Mouse (Mus musculus) intestine, embryonic 14.5 days (tissue): ENCODE measurements around the gene Clec2e. TPM values are rescaled to one million over a fixed set of nuclear protein-coding genes. Genes with fewer than 3 reads are reported as not detected.
"Not testable (repeated sequence)": the region's sequence is repeated elsewhere in the genome, so short reads cannot be mapped to it uniquely, and the experiment has no call there.

Experiments
- ATAC-seq: fragments of 200-750 bp; cut with Nextera tagmentation; replicated peaks from 2 replicates; pipeline ENCODE4 v1.8.0; 2017; ENCODE audit warnings: low read depth, moderate number of reproducible peaks, moderate TSS enrichment, moderate library complexity; ENCODE audit not compliant: low FRiP score, low TSS enrichment
- DNase-seq: peaks from one replicate; pipeline ENCODE4 v3.0.0-alpha.2; 2018; ENCODE audit warnings: low spot score
- H3K27ac ChIP-seq: fragments of 300-500 bp; sonication (generic); 2 replicates; pipeline ENCODE4 v1.5.1; 2014; ENCODE audit warnings: low read depth, mild to moderate bottlenecking, control low read depth
- H3K27me3 ChIP-seq: fragments of 300-500 bp; sonication (generic); replicated peaks from 2 replicates; pipeline ENCODE4 v1.6.1; 2014; ENCODE audit warnings: low read length, control low read depth; ENCODE audit not compliant: control insufficient read depth, insufficient read depth
- H3K36me3 ChIP-seq: fragments of 300-500 bp; sonication (generic); 2 replicates; pipeline ENCODE4 v1.6.1; 2014; ENCODE audit warnings: low read length, control low read depth; ENCODE audit not compliant: control insufficient read depth, insufficient read depth
- H3K4me1 ChIP-seq: fragments of 300-500 bp; sonication (generic); replicated peaks from 2 replicates; pipeline ENCODE4 v1.6.1; 2014; ENCODE audit warnings: low read length, control low read depth, mixed read lengths; ENCODE audit not compliant: control insufficient read depth, insufficient read depth
- H3K4me2 ChIP-seq: fragments of 300-500 bp; sonication (generic); 2 replicates; pipeline ENCODE4 v1.6.1; 2014; ENCODE audit warnings: low read length
- H3K4me3 ChIP-seq: fragments of 300-500 bp; sonication (generic); 2 replicates; pipeline ENCODE4 v1.5.1; 2014; ENCODE audit warnings: low read depth, low read length, control low read depth, mixed read lengths
- H3K9ac ChIP-seq: fragments of 300-500 bp; sonication (generic); 2 replicates; pipeline ENCODE4 v1.6.1; 2014; ENCODE audit warnings: mild to moderate bottlenecking, low read length
- H3K9me3 ChIP-seq: fragments of 300-500 bp; sonication (generic); 2 replicates; pipeline ENCODE4 v1.6.1; 2016; ENCODE audit warnings: low read length, control low read depth; ENCODE audit not compliant: control insufficient read depth
- WGBS: fragments of 180-500 bp; shearing (Covaris S2); extraction: QIAGEN DNeasy Blood & Tissue Kit; methylation state at CpG from one replicate; pipeline ENCODE4 v1.1.7; 2014; 5-methylcytosine and 5-hydroxymethylcytosine counted together
- polyA plus RNA-seq: library from polyadenylated mRNA; unstranded; fragments of >200 nt; fragmentation: Nextera tagmentation; extraction: Ambion mirVana; gene quantifications from 2 replicates; pipeline ENCODE4 v1.2.1, GENCODE M21; 2014

Gene Clec2e
- polyA plus RNA-seq, 1 experiment from 2014 or later, result 0.68 TPM

GRCm38 (mm10) chr6:129112526-129112925 lies 11.8 kb upstream of the Clec2e start:
- no peaks in the 10 kb centered on the region; the same call in 1 of the 2 replicates for H3K4me1 ChIP-seq
- no peak overlapping the region for H3K4me3 ChIP-seq
- no peak for DNase-seq
- 56% methylated on average over 1 of the region's 1 CpGs for WGBS
- ATAC-seq, result no peak
- no peaks in the 10 kb centered on the region for H3K27me3 ChIP-seq
- no peak overlapping the region for H3K27ac ChIP-seq
- no peaks in the 10 kb centered on the region for H3K36me3 ChIP-seq
- no peak overlapping the region for H3K9ac ChIP-seq
- no peak overlapping the region for H3K4me2 ChIP-seq
- H3K9me3 ChIP-seq, result no peaks in the 10 kb centered on the region

DNA sequence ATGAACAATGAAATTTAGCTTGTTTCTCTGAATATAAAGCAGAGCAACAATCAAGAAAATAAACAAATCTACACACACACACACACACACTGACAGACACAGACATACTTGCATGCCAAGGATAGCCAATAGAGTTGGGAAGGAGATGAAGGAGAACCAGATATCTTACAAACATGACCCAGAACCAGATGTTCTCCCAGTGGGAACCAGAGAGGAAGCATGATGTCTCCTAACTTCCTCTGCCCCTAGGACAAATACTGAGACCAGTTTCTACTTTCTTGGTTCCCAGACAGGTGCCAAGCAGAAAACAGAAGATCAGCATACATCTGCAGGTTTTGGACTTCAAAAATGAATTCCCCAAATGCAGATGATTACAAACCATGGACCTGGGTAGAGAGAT lies 7.2 kb upstream of the Clec2e start:
- H3K9ac ChIP-seq, result no peak overlapping the region
- no peaks in the 10 kb centered on the region for H3K9me3 ChIP-seq
- H3K4me2 ChIP-seq, result no peak overlapping the region
- H3K36me3 ChIP-seq, result no peaks in the 10 kb centered on the region
- ATAC-seq (no peak), DNase-seq (no peak)
- H3K4me3 ChIP-seq, result no peak overlapping the region
- H3K27ac ChIP-seq, result no peak overlapping the region
- no peaks in the 10 kb centered on the region for H3K4me1 ChIP-seq
- no peaks in the 10 kb centered on the region for H3K27me3 ChIP-seq

DNA sequence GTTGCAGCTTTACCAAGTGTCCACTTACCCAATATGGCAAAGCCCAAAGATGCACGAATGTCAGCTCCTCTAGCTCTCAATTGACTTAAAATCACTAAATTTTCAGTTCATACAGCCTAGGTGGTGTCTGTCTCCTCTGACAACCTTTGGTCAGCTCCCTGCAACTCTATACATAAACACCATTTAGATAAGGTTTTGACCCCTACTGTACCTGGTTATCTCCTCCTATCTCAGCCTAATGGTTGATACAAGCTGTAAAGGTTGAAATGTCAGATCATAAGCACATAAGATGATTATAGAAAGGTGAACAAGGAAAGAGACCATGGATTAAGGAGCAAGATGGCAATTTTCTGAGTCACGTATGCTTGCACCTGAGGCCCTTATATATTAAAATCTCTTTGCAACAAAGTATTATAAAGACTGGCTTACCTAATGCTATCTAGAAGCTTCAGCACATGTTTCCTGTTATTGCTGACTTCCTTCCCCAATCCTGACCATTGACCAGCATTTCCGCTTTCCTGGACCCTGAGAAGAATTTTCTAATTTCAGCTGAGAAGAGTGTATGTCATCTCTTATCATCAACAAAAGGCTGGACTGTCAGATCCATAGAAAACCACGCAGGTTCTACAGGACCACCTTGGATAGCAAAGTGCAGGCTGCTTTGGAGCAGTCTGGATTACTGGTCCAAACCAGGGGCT lies 2.3 kb upstream of the Clec2e start:
- no peaks in the 10 kb centered on the region for H3K4me1 ChIP-seq
- ATAC-seq (no peak), DNase-seq (no peak)
- no peak overlapping the region for H3K9ac ChIP-seq
- H3K9me3 ChIP-seq, result no peaks in the 10 kb centered on the region
- H3K4me3 ChIP-seq, result no peak overlapping the region
- no peaks in the 10 kb centered on the region for H3K27me3 ChIP-seq
- H3K27ac ChIP-seq, result no peak overlapping the region
- WGBS, result 77% methylated on average over 4 of the region's 4 CpGs
- H3K36me3 ChIP-seq, result no peaks in the 10 kb centered on the region
- no peak overlapping the region for H3K4me2 ChIP-seq

GRCm38 (mm10) chr6:129101604-129102003 lies 891 bp upstream of the Clec2e start:
- Histone ChIP-seq H3K4me2 (no peak overlapping the region), H3K4me3 (no peak overlapping the region), H3K27me3 (no peaks in the 10 kb centered on the region), H3K36me3 (no peaks in the 10 kb centered on the region), H3K4me1 (no peaks in the 10 kb centered on the region), H3K9ac (no peak overlapping the region), H3K27ac (no peak overlapping the region), H3K9me3 (no peaks in the 10 kb centered on the region)
- ATAC-seq, result no peak
- WGBS, result 83% methylated on average over 1 of the region's 1 CpGs
- DNase-seq, result no peak

- Histone ChIP-seq H3K4me3 (no peak overlapping the region), H3K36me3 (no peaks in the 10 kb centered on the region), H3K27ac (no peak overlapping the region), H3K9me3 (no peaks in the 10 kb centered on the region), H3K4me1 (no peaks in the 10 kb centered on the region), H3K27me3 (no peaks in the 10 kb centered on the region), H3K4me2 (no peak overlapping the region), H3K9ac (no peak overlapping the region)
- 40% methylated on average over 1 of the region's 1 CpGs for WGBS
- DNase-seq, result no peak
- no peak for ATAC-seq
These were observed 2.8 kb downstream of the Clec2e start for GRCm38 (mm10) chr6:129097929-129098328.

GRCm38 (mm10) chr6:129095166-129095565 lies 5.5 kb downstream of the Clec2e start:
- peaks cover 9% of the 10 kb centered on the region; the same call in 1 of the 2 replicates for H3K9me3 ChIP-seq
- H3K9ac ChIP-seq, result no peak overlapping the region
- H3K4me3 ChIP-seq, result no peak overlapping the region
- ATAC-seq, result peak; percentile 43; the same call in 1 of the 2 replicates
- no peaks in the 10 kb centered on the region for H3K4me1 ChIP-seq
- no peaks in the 10 kb centered on the region for H3K36me3 ChIP-seq
- DNase-seq, result no peak
- no peaks in the 10 kb centered on the region for H3K27me3 ChIP-seq
- no peak overlapping the region for H3K27ac ChIP-seq
- H3K4me2 ChIP-seq, result no peak overlapping the region

DNA sequence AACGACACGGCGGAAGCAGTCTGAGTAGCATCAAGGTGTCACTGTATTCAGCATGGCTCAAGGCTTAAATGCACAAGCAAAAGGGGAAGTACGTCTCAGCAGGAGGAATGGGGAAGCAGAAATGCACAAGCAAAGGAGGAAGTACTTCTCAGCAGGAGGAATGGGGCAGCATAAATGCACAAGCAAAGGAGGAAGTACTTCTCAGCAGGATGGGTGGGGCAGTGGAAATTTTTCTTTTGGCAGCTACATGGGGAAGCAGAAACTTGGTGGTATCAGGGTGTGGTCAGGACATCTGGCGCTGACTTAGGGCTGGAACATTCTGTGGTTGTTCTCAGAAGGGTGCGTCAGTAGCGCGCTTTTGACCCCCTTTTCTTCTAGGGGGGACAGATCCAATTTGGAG lies 12.1 kb downstream of the Clec2e start:
- DNase-seq, H3K36me3 ChIP-seq, H3K9ac ChIP-seq, H3K4me2 ChIP-seq, ATAC-seq, H3K4me1 ChIP-seq, H3K27me3 ChIP-seq, H3K27ac ChIP-seq, H3K4me3 ChIP-seq: not testable (repeated sequence)
- 92% methylated on average over 8 of the region's 8 CpGs for WGBS
- H3K9me3 ChIP-seq, result peaks cover 14% of the 10 kb centered on the region; the same call in 1 of the 2 replicates

- Histone ChIP-seq H3K9me3 (peaks cover 14% of the 10 kb centered on the region; the same call in 1 of the 2 replicates), H3K9ac (no peak overlapping the region), H3K27me3 (no peaks in the 10 kb centered on the region), H3K4me3 (no peak overlapping the region), H3K4me2 (no peak overlapping the region), H3K36me3 (no peaks in the 10 kb centered on the region), H3K4me1 (no peaks in the 10 kb centered on the region), H3K27ac (no peak overlapping the region)
- DNase-seq, result no peak
- no peak for ATAC-seq
- 83% methylated on average over 1 of the region's 1 CpGs for WGBS
These were observed 12.6 kb downstream of the Clec2e start for GRCm38 (mm10) chr6:129088161-129088560.

DNA sequence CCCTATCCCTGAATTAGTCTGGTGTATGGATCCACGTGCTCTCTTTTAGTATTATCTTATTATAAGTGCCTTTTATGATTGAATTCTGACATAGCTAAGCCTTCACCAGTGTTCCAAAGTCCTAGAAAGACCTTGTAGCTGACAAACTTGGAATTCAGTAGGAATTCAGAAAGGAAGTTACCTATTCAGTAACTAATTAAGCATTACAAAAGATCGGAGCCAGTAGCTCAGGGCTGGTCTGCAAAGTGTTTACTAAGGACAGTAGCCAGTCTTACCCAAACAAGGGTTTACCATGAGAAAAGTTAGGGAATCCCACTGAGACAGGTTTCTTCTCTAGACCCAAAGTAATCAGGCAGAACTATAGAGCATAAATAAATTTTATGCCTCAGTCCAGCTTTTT lies 14.7 kb downstream of the Clec2e start:
- H3K4me1 ChIP-seq, DNase-seq, H3K4me2 ChIP-seq, H3K9ac ChIP-seq, ATAC-seq, H3K9me3 ChIP-seq, H3K27me3 ChIP-seq, H3K4me3 ChIP-seq, H3K36me3 ChIP-seq, H3K27ac ChIP-seq: not testable (repeated sequence)
- 82% methylated on average over 2 of the region's 2 CpGs for WGBS
